Mouse (Mus musculus) intestine, postnatal 0 days (tissue): ENCODE results near the gene Kctd13. TPM values are rescaled to one million over a fixed set of nuclear protein-coding genes. Genes with fewer than 3 reads are reported as not detected.
A peak's percentile ranks its signal among the peaks of the same experiment; 100 is the strongest.

Experiments
- ATAC-seq: fragments of 200-750 bp; cut with Nextera tagmentation; 2 replicates; pipeline ENCODE4 v1.8.0; 2017; ENCODE audit warnings: mild to moderate bottlenecking, moderate TSS enrichment, moderate library complexity
- H3K27ac ChIP-seq: fragments of 300-500 bp; sonication (generic); 2 replicates; pipeline ENCODE4 v1.5.1; 2014; ENCODE audit warnings: mild to moderate bottlenecking, low read depth, low read length, moderate library complexity
- H3K27me3 ChIP-seq: fragments of 300-500 bp; sonication (generic); replicated peaks from 2 replicates; pipeline ENCODE4 v1.6.1; 2014; ENCODE audit warnings: low read length, mixed read lengths; ENCODE audit not compliant: control insufficient read depth, insufficient read depth
- H3K36me3 ChIP-seq: fragments of 300-500 bp; sonication (generic); 2 replicates; pipeline ENCODE4 v1.6.1; 2014; ENCODE audit warnings: mild to moderate bottlenecking, moderate library complexity; ENCODE audit not compliant: control insufficient read depth, insufficient read depth
- H3K4me1 ChIP-seq: fragments of 300-500 bp; sonication (generic); replicated peaks from 2 replicates; pipeline ENCODE4 v1.6.1; 2014; ENCODE audit warnings: antibody characterized with exemption, low read length, mixed read lengths; ENCODE audit not compliant: control insufficient read depth, insufficient read depth
- H3K4me2 ChIP-seq: fragments of 300-500 bp; sonication (generic); replicated peaks from 2 replicates; pipeline ENCODE4 v1.6.1; 2014; ENCODE audit warnings: low read depth, mild to moderate bottlenecking, moderate library complexity
- H3K4me3 ChIP-seq: fragments of 300-500 bp; sonication (generic); 2 replicates; pipeline ENCODE4 v1.5.1; 2014; ENCODE audit warnings: low read depth, low read length
- H3K9ac ChIP-seq: fragments of 300-500 bp; sonication (generic); 2 replicates; pipeline ENCODE4 v1.6.1; 2014; ENCODE audit warnings: mild to moderate bottlenecking, low read depth, low read length
- H3K9me3 ChIP-seq: fragments of 300-500 bp; sonication (generic); 2 replicates; pipeline ENCODE4 v1.6.1; 2016; ENCODE audit warnings: mixed run types; ENCODE audit not compliant: control insufficient read depth
- CTCF ChIP-seq: sonication (generic); IDR thresholded peaks from 2 replicates; pipeline ENCODE4 v1.5.1; 2016; ENCODE audit warnings: low read depth, mild to moderate bottlenecking, control low read depth, antibody characterized with exemption, moderate library complexity
- WGBS: fragments of 180-500 bp; shearing (Covaris S2); extraction: QIAGEN DNeasy Blood & Tissue Kit; methylation state at CpG from one replicate; pipeline ENCODE4 v1.1.7; 2014; 5-methylcytosine and 5-hydroxymethylcytosine counted together
- polyA plus RNA-seq: library from polyadenylated mRNA; unstranded; fragments of >200 nt; fragmentation: Nextera tagmentation; extraction: Ambion mirVana; gene quantifications from 2 replicates; pipeline ENCODE4 v1.2.1, GENCODE M21; 2015

Gene Kctd13
- polyA plus RNA-seq, 1 experiment from 2014 or later, result 11.9 TPM

- H3K4me2 ChIP-seq, result no peak overlapping the region
- H3K9me3 ChIP-seq, result no peaks in the 10 kb centered on the region
- 0 out of 2 replicates have a peak, but pooled peaks cover 4% of the 10 kb centered on the region for H3K4me1 ChIP-seq
- no peak overlapping the region for H3K27ac ChIP-seq
- ATAC-seq, result no peak
- H3K27me3 ChIP-seq, result no peaks in the 10 kb centered on the region
- no peak overlapping the region for H3K4me3 ChIP-seq
- WGBS, result 92% methylated on average over 2 of the region's 2 CpGs
- H3K36me3 ChIP-seq, result peaks cover 27% of the 10 kb centered on the region
- TF ChIP-seq CTCF, result no peak
- H3K9ac ChIP-seq, result no peak overlapping the region
Measured at GRCm38 (mm10) chr7:126932652-126933051, 4.0 kb downstream of the Kctd13 start.

GRCm38 (mm10) chr7:126941171-126941570 is 12.5 kb downstream of the Kctd13 start:
- no peak for TF ChIP-seq CTCF
- H3K27ac ChIP-seq, result no peak overlapping the region
- no peak overlapping the region for H3K4me3 ChIP-seq
- H3K9me3 ChIP-seq, result no peaks in the 10 kb centered on the region
- H3K36me3 ChIP-seq, result peaks cover 28% of the 10 kb centered on the region; the same call in 1 of the 2 replicates
- no peak overlapping the region for H3K9ac ChIP-seq
- 44% methylated on average over 6 of the region's 6 CpGs for WGBS
- no peak for ATAC-seq
- no peaks in the 10 kb centered on the region for H3K27me3 ChIP-seq
- H3K4me1 ChIP-seq, result no peaks in the 10 kb centered on the region
- H3K4me2 ChIP-seq, result no peak overlapping the region

- Histone ChIP-seq H3K27ac (no peak overlapping the region), H3K27me3 (no peaks in the 10 kb centered on the region), H3K4me1 (no peaks in the 10 kb centered on the region), H3K4me3 (no peak overlapping the region), H3K36me3 (peaks cover 28% of the 10 kb centered on the region; the same call in 1 of the 2 replicates), H3K9me3 (no peaks in the 10 kb centered on the region), H3K4me2 (no peak overlapping the region), H3K9ac (no peak overlapping the region)
- TF ChIP-seq CTCF, result no peak
- WGBS, result 78% methylated on average over 5 of the region's 5 CpGs
- no peak for ATAC-seq
Measured at GRCm38 (mm10) chr7:126941801-126942200, 13.1 kb downstream of the Kctd13 start.

- Histone ChIP-seq H3K9ac (no peak overlapping the region), H3K4me2 (no peak overlapping the region), H3K27me3 (peaks cover 14% of the 10 kb centered on the region), H3K9me3 (no peaks in the 10 kb centered on the region), H3K4me1 (peaks cover 8% of the 10 kb centered on the region; the same call in 1 of the 2 replicates), H3K27ac (no peak overlapping the region), H3K36me3 (peaks cover 16% of the 10 kb centered on the region; the same call in 1 of the 2 replicates), H3K4me3 (no peak overlapping the region)
- ATAC-seq, result no peak
- 55% methylated on average over 3 of the region's 3 CpGs for WGBS
- peak; percentile 86 for TF ChIP-seq CTCF
Measured at GRCm38 (mm10) chr7:126946530-126946929, 17.9 kb downstream of the Kctd13 start.

- 83% methylated on average over 10 of the region's 10 CpGs for WGBS
Measured at GRCm38 (mm10) chr7:126948626-126949025, 19.9 kb downstream of the Kctd13 start.

GRCm38 (mm10) chr7:126949403-126949792 is 20.7 kb downstream of the Kctd13 start, which contains the start of gene Asphd1:
Gene Asphd1 (minus strand): TSS chr7:126949582.
- TF ChIP-seq CTCF, result no peak
- Histone ChIP-seq H3K27ac (no peak within 1 kb of the TSS), H3K4me1 (peaks cover 8% of the 10 kb centered on the region; the same call in 1 of the 2 replicates), H3K27me3 (peaks cover 19% of the 10 kb centered on the region), H3K36me3 (0 out of 2 replicates have a peak, but pooled peaks cover 7% of the 10 kb centered on the region), H3K9ac (no peak within 1 kb of the TSS), H3K9me3 (no peaks in the 10 kb centered on the region), H3K4me2 (peak within 1 kb of the TSS; percentile 90), H3K4me3 (peak within 1 kb of the TSS; percentile 46)
- no peak; the same call in 1 of the 2 replicates for ATAC-seq
- WGBS, result 2% methylated on average over 21 of the region's 21 CpGs

More at GRCm38 (mm10) chr7:126948626-126949025, 19.9 kb downstream of the Kctd13 start:
- TF ChIP-seq CTCF, result no peak
- no peak overlapping the region for H3K27ac ChIP-seq
- H3K27me3 ChIP-seq, result peaks cover 19% of the 10 kb centered on the region
- H3K36me3 ChIP-seq, result 0 out of 2 replicates have a peak, but pooled peaks cover 7% of the 10 kb centered on the region
- ATAC-seq, result no peak
- no peak overlapping the region for H3K4me3 ChIP-seq
- H3K4me2 ChIP-seq, result no peak overlapping the region
- no peak overlapping the region for H3K9ac ChIP-seq
- peaks cover 8% of the 10 kb centered on the region; the same call in 1 of the 2 replicates for H3K4me1 ChIP-seq
- no peaks in the 10 kb centered on the region for H3K9me3 ChIP-seq
